Mouse (Mus musculus) frontal cortex, adult 2 months (tissue): ENCODE data around the gene Ralgps2. TPM values are rescaled to one million over a fixed set of nuclear protein-coding genes. Genes with fewer than 3 reads are reported as not detected.

Source experiments
- DNase-seq, 2 experiments: peaks; one replicate each; pipeline ENCODE4 v3.0.0; 2022; ENCODE audit warnings: low spot score in 1 of 2; ENCODE audit errors: extremely low spot score in 1 of 2
- polyA plus RNA-seq: library from polyadenylated mRNA; depleted of rRNA; stranded (reverse); fragments of >200 nt; gene quantifications from 2 replicates; pipeline ENCODE4 v1.2.3, GENCODE M21; 2012

The Ralgps2 gene
- polyA plus RNA-seq, 1 experiment, result 35.4 TPM

DNA sequence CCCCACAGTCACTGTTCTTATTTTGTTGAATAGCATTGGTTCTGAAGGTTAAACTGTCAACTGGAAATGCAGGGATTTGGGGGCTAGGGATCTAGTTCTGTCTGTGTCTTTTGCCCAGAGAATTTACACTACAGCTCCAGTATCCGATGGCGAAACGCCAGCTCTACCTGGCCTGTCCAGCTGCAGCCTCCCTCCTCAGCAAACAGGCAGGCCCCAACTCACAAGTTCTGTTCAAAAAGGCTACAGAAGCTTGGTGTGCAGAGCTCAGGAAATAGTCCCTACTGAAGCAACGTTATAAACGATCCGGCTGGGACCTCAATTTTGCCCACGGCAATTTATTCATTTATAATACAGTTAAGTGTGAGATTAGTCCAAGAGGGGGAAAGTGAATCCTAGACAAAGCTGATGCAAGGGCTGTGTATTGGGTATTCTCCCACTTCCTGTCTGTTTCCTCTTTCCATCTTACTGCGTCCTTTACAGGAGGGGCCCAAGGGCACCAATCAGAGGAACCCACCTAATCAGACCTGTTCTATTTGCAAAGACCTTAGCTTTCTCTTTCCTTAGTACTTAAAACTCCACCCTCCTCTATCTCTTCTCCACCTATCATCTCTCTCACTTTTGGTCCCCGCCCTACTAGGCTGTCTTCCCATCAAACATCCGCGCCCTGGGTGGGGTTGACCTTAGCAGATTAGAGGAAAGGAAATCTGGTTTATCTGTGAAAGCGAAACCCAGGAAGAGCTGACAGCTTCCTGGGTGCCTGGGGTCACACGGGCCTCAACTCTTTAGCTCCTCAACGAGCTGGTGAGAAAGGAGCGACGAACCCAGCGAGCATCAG is 16.7 kb upstream of the Ralgps2 start:
- DNase-seq, result no peak

DNA sequence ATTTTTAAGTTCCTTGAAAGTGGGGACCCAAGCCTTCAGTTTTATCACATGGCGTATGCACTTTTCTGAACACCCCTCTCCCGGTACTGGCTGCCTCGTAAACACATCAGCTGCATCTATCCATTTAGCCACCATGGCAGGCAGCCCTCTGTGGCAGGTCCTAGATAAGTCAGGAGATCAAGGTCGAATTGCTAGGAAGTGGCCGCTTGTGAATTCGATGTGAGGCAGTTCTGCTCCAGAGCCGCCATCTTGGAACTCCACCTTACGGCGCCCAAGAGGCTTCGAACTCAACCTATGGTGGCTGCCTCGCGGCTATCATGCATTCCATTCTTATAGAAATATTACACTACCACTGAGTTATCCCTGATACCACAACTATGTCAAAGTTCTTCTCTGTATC is 14.8 kb upstream of the Ralgps2 start:
- no peak for DNase-seq

DNA sequence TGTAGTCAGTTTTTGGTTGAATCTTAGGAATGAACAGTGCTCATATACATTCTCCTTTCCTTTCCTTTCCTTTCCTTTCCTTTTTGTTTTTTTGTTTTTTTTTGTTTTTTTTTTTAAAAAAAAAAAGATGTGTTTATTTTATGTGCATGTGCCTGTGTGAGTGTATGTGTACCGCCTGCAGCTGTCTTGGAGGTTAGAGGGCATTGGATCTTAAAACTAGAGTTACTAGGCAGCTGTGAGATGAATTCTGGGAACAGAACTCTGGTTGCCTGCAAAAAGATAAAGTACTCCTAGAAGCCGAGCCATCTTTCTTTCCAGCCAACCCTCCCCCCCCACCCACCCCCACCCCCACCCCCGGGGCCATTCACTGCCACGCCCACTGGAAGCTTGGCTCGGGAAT is 10.9 kb upstream of the Ralgps2 start:
- DNase-seq, result no peak

DNA sequence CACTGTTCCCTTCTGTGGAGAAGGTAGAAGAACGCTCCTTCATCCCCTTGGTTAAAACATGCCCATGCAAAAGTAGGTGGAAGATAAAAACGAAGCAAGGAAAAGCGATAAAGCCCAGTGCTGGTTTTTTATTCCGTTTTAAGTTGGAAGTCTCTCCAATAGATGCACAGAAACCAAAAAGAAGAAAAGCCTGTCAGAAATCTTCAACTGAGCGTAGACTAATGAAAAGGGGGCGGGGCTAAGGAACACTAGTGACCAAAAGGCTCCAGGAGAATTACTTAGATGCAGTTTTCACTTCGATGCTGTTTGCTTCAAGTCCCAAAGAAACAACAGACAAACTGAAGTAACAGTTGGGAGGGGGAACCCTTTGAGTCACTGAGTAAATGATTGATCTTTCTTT is 1.2 kb upstream of the Ralgps2 start:
- no peak for DNase-seq

DNA sequence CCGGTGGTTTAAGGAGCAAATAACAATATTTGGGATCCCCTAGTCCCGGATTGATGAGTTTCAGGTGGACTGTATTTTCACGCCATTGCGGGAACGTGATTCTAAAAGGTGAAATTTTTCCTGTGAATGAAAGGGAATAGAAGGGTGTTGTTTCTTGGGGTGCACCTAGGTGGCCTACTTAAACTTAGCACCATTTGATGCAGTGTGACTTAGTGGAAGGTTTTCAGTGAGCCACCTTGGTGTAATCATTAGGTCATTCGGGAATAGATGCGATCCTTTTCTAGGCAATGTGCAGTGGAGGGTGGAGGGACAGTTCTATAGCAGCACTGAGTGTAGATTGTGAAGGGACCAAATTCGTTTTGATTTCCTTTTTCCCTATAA is 706 bp upstream of the Ralgps2 start:
- DNase-seq, result no peak

DNA sequence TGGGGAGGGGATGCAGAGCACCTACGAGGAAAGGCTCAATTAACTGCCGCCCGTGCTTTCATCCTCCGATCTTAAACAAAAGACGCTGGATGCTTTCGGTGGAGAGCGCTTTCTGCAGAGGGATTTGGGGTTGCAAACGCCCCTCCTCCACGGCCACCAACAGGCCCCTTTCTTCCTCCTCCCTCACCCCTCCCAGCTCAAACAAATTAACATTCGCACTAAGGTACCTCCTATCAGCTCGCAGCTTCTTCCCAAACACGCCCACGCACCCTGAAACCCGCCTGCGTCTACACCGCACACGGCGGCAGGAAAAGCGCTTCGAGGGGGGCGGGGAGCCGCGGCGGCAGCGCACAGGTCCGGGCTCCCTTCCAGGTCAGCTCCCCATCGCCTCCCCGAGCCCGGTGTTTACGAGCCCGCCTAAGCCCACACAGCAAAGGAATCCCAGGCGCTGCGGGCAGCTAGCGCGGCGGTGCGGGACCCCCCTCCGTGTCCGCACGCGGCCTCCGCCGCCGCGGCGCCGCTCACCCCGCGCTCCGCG is 652 bp downstream of the Ralgps2 start:
- peak; percentile 20 to 85 for DNase-seq

DNA sequence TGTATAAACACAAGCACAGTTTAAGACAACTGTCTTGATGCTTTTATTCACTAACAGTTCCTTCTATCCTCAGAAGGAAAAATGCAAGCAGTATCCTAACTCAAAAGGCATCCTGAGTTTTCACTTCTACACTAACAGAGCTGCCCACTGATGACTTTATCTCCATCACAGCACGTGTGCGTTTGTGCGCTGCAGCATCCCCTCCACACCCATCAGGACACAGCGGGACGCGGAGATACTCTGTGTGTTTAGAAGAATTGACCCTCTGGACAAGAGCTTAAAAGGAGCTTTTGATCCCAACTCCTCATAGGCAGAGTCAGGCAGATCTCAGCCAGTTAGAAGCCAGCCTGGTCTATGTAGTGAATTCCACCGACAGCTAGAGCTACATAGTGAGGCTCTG is 2.0 kb downstream of the Ralgps2 start:
- DNase-seq, result no peak

DNA sequence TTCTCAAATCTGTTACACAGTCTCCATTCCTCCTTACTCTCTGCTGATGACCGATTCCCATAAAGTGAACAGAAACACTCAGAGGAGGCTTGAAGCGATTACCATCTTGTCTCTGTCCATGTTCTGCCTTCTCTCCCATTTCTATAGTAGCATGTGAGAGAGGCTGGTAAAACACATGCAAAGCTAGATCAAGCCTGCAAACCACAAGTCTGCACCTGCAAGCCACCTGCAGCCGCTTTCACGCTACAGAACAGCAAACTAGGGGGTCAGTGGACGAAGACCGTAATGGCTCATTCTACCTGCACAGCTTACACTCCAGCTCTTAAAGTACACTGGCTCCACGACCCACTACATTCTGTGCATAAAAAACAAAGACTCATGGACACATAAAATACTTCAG is 5.7 kb downstream of the Ralgps2 start:
- DNase-seq, result no peak

DNA sequence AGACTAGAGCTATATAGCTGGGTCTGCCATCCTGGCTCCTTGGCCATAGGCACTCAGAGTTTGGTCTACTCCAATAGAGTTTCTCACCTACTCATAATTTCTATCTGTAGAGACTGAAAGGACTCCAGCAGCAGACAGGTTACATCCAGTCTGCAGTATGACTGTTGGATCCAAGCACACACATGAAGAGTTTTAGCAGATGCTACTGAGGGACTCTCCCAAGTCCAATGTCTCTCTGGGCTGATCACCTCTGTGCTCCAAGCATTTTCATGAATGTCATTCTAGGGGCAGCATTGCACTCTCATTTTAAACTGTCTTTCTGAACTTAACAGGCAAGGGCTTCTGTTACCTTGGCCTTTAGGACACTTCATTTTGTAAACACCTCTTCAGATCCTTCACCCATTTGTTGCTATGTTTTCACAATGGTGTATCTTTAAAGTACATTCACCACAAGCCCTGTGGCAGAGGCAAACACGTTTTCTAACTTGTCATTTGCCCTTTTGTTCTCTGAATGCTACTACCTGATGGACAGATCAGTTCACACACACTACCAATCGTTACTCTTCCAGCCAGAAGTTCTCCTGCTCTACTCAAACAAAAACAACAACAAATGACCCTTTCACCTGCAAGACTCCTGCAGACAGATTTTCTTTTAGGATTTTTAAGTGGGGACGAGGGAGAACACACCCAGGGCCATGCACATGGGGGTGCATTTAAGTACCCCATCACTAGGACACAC is 7.2 kb downstream of the Ralgps2 start:
- no peak for DNase-seq

DNA sequence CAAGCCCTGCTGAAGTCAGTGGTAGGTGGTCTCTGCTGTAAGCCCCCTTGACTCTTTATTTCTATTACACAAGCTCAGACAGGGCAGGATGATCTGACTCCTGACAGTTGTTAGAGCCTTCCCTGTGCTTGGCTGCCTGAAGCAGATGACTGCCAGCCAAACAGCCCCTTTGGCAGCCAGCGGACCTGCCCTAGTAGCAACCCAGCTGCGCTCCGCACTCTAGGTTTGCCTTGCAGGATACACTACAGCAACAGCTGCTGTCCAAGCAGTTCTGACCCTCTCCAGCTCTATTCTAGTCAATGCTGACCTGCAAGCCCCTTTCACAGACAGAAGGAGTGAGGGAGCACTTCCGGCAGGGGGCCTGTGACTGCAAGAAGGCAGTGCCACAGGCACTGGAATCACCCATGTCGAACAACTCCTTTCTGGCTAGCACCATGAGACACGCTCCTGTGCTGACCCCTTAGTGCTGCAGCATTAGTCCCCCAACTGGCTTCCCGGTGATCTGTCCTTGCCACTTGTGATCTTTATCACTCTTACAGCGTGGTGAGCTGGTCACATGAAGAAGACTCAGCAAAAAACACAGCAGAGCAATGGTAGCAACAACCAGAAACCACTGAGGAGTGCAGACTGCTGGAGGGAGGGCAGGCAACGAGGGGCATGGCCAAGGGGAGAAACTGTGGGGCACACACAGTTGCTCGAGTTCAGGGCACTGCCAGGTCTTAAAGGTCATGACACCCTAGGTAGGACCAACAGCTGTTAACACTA is 8.1 kb downstream of the Ralgps2 start:
- no peak for DNase-seq

DNA sequence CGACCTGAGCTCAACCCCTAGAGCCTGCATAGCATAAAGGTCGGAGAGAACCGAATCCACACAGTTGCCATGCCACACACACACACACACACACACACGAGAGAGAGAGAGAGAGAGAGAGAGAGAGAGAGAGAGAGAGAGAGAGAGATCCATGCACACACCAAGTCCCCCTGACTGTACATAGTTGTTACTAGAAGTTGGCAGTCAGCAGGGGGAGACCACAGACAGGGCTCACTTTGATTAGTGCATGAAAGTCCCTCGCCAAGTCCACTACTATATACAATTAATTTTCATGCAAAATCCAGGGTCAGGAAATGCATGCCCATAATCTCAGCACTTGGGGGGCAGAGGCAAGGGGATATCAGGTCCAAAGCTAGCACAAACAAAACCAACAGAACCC is 9.2 kb downstream of the Ralgps2 start:
- DNase-seq, result no peak

DNA sequence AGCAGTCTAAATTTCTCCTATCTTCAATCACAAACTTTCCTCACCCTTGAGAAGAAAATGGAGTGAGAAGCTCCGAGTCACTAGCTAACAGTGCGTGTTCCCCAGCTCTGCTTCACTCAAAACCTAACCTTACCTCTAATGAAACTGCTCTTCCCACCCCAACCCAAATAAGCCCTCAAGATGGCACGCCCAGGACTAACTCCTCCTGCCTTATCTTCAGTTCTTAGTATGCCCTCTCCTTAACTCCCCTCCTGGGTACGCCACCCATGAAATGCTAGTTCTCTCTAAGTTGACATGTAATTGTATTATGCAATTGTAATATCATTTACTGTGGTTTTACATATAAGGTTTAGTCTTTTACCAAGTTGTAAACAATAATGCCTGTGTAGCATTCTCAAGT is 11.2 kb downstream of the Ralgps2 start:
- no peak for DNase-seq

DNA sequence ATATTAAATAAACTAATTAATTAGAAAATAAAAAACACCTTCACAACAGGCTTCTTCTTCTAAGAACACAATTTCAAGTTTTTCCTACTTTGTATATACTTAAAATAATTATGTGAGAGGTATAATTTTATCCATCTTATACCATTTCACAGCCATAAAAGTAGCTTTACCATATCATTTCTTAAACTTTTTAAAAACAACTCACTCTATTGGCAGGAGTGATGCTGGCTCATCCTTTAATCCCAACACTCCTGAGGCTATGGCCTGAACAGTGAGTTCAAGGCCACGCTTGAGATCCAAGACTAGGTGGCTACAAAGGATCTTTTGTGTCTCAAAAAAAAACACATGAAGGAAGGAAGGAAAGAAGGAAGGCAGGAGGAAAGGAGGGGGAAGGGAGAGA is 15.9 kb downstream of the Ralgps2 start:
- DNase-seq, result no peak

DNA sequence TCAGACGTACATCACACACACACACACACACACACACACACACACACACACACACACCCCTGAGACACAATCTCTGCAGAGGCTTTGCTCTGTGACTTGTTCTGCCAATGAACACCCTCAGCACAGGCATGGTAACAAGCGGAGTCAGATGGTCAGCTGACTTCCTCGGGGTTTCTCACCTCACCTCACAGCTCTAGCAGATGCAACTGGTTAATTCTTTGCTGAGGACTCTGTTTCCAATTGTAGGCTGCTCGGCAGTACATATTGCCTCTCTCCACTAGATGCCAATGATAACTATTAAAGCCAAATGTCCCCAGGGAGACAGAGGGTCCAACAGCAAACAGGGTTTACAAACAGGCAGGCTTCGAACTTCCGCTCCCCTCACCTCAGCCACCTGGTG is 16.5 kb downstream of the Ralgps2 start:
- no peak for DNase-seq

DNA sequence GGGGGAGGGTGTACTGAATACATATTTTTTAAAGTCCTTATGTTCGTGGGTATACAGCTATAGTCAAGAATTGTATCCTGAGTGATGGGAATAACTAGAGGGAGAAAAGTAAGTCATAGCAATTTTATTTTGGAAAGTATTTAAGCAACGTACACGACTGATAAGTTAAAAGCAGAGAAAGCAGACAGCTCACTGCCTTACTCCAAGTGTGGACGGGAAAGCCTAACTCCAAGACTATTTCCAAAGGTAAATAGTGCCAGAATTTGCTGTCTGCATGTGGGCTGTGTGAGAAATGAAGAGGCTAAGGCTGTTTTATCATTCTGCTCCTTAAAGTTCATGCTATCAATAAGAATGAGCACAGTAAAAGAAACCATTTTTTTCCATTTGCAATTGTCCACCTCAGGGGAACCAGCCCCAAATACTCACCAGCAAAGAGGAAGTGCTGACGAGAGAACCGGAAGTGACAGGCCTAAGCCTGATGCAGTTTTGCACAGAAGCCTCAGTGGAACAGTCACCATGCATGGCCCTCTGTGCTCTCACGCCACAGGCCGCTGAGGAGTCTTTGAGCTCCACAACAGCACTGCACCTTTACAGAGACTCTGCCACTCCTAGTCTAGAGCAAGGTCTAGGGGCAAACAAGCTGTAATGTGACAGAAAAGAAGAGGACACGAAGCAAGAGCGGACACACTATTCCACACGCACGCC is 18.0 kb downstream of the Ralgps2 start:
- DNase-seq, result peak in 1 of 2 experiments; percentile 8

DNA sequence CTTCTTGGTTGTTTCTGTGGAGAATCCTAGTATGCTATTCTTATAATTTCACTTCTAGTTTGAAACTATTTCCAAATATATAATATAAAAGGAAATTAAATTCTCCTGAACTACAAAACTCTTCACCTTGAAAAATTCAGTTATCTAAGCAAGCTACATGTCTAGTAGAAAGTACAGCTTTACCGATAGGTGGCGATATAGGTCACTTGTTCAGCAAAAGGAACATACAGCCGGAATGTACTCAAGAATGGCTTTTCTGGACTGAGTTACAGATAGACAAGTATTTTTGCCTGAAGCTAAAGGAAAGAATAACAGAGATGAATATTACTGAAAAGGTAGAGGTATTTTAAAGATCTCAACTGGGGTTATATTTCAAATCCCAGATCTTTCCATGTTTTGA is 22.0 kb downstream of the Ralgps2 start:
- peak in 1 of 2 experiments; percentile 81 for DNase-seq

DNA sequence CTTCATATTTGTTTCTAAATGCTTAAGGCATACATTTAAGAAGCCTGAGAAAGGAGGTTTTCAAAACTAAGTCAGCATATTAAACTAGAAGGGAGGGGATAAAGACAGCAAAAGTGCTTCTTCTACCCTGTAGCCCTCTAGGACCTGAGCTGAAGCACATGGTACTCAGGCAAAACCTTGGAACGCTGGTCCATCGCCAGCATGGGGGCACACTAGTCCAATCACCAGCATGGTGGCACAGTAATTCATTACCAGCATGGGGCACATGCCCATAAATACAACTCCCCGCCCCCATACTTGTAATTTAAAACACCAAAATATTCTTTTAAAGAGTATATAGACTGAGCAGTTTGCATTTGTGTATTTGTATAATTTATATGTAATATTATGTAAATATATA is 23.1 kb downstream of the Ralgps2 start:
- no peak for DNase-seq

DNA sequence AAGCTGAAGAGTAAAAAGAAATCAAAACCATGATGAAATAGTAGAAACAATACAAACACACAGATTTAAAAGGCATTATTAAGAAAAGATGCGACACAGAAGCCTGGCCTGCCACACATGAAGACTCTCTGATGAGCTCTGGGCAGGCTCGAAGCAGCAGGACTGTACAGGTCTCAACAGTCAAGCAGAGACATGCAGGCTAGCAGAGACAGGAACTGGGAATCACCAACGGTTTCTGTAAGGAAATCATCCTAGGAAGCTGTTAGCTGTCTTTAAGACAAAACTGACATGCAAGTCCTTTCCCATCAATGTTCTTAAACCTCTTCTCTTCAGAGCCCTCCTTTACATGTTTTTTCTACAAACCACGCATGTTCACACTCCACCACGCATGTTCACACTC is 24.5 kb downstream of the Ralgps2 start:
- DNase-seq, result no peak

DNA sequence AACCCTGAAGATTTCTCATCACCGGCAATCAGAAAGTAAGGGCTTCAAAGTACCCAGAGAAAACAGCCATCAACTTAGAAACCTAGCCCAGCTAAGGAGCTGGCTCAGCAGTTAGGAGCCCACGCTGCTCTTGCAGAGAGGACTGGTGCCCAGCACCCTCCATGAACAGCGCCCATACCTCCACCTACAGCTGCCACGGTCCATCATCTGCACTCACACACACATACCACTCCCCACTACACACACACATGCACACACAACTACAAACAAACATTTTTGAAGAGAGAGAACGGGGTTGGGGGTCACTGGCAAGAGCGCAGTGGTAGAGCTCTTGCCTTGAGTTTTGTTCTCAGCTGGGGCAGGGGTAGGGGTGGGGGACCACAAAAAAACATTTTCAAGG is 26.2 kb downstream of the Ralgps2 start:
- DNase-seq, result no peak

DNA sequence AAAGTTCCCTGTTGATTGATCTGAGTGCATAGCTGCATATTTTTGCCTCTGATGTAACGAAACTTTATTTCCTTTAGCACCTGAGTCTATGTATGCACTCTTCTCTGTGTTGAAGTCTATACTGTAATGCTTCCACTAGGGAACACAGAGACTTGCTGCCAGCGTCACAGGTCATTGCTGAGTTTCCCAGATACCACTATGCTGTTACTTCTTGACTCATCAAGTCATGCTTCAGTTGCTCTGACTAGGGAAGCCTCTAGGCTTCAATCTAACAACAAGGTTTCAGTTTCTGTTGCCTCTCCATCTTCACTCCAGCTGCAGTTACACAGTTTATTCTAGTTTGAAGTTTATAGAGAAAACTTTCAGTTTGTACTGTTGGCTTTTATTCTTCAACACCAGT is 28.5 kb downstream of the Ralgps2 start:
- DNase-seq, result no peak

DNA sequence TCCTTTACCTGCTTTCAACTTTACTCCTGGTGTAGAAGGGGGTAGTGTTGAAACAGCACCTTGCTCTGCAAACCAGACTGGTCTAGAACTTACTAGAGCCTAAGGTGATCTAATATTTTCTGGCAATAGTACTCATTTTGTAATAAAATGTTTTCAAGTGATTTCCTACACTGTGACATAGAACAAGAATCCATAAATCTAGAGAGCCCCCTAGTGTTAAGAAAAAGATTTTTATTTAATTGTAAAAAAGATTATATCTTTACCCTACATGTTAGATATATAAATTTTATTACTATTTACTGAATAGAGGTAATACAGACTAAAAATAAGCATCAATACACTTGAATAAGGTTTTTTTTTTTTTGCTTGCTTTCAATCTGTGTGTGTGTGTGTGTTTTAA is 29.6 kb downstream of the Ralgps2 start:
- no peak for DNase-seq
